Mouse (Mus musculus) fibroblast of lung, adult 2 months (primary cell): ENCODE measurements around the gene Aldh3b3.

Source experiments
- DNase-seq: peaks from one replicate; pipeline ENCODE4 v3.0.0-alpha.2; 2011; ENCODE audit warnings: low read depth

The Aldh3b3 gene

GRCm38 (mm10) chr19:4001752-4002151 lies 43.3 kb downstream of the Aldh3b3 start:
- no peak for DNase-seq

GRCm38 (mm10) chr19:4003112-4003511 lies 44.7 kb downstream of the Aldh3b3 start, which contains the start of gene Doc2g:
Gene Doc2g (plus strand): TSS chr19:4003313.
- no peak for DNase-seq

- DNase-seq = no peak
Measured at GRCm38 (mm10) chr19:4003641-4004040, 45.2 kb downstream of the Aldh3b3 start.

GRCm38 (mm10) chr19:4004331-4004730 lies 45.9 kb downstream of the Aldh3b3 start:
- DNase-seq = no peak

GRCm38 (mm10) chr19:4005091-4005490 lies 46.6 kb downstream of the Aldh3b3 start:
- no peak for DNase-seq

- no peak for DNase-seq
Measured at GRCm38 (mm10) chr19:4005971-4006370, 47.5 kb downstream of the Aldh3b3 start.

- no peak for DNase-seq
Measured at GRCm38 (mm10) chr19:4011086-4011485, 52.6 kb downstream of the Aldh3b3 start.

- peak; percentile 99 for DNase-seq
Measured at GRCm38 (mm10) chr19:4012432-4013022, 54.1 kb downstream of the Aldh3b3 start, which contains the start of gene Ndufv1. Gene Ndufv1 (minus strand): TSS chr19:4012806.

GRCm38 (mm10) chr19:4013066-4013465 lies 54.6 kb downstream of the Aldh3b3 start:
- DNase-seq = no peak

GRCm38 (mm10) chr19:4014802-4015201 lies 56.4 kb downstream of the Aldh3b3 start:
- DNase-seq = no peak

- DNase-seq = no peak
Measured at GRCm38 (mm10) chr19:4015635-4016034, 57.2 kb downstream of the Aldh3b3 start.

GRCm38 (mm10) chr19:4017921-4018587 lies 59.6 kb downstream of the Aldh3b3 start:
- DNase-seq = no peak

GRCm38 (mm10) chr19:4018743-4019583 lies 60.5 kb downstream of the Aldh3b3 start:
- peak; percentile 84 for DNase-seq
